Mouse (Mus musculus) hematopoietic multipotent progenitor cell, adult 10-12 weeks (in vitro differentiated cells): ENCODE data around the gene Cebpe. TPM values are rescaled to one million over a fixed set of nuclear protein-coding genes. Genes with fewer than 3 reads are reported as not detected.

Source experiments
- polyA plus RNA-seq: library from polyadenylated mRNA; stranded (reverse); fragments of >175 nt; gene quantifications from 2 replicates; pipeline ENCODE4 v1.2.3, GENCODE M21; 2012; ENCODE audit warnings: low replicate concordance

Gene Cebpe
- 4.6 and 20.0 TPM in 2 replicates for polyA plus RNA-seq

DNA sequence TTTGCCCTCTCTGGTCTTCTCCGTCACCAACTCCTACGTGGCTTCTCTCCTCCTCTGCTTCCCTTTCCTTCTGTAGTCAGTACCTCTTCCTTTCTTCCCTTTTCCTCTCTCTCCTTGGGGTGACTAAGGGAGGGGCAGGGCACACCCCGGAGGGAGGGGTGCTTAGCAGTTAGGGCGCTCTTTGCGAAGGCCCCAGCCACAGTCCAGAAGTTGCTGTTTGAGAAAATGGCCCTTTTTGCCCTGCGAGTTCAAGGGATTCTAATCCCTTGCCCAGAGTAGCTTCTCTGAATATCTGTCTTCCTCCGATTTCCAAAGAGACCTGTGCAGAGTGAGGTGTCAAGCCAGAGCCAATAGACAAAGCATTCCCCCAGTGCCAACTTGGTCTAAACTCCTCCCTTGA, at the start of gene Cebpe:
Cebpe (minus strand) TSS at position 101 of the 400 bp plus-strand sequence.

DNA sequence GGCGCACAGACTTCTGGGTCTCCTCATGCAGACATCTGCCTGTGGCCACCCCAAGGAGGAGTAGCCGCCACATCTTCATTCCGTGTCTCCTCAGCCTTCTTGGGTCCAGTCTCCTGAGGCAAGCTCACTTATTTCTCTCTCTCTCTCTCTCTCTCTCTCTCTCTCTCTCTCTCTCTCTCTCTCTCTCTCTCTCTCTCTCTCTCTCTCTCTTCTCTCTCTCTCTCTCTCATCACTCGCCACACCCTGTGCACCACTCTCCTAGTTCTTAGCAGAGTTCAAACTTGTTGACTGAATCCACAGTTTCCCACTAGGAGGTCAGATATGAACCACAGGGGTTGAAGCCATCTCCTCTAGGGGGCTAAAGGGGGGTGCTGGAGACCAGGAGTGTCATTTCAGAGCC, 13.2 kb downstream of the Cebpe start, which contains the start of gene Gm29776:
Gm29776 (minus strand) TSS at position 101 of the 400 bp plus-strand sequence.

DNA sequence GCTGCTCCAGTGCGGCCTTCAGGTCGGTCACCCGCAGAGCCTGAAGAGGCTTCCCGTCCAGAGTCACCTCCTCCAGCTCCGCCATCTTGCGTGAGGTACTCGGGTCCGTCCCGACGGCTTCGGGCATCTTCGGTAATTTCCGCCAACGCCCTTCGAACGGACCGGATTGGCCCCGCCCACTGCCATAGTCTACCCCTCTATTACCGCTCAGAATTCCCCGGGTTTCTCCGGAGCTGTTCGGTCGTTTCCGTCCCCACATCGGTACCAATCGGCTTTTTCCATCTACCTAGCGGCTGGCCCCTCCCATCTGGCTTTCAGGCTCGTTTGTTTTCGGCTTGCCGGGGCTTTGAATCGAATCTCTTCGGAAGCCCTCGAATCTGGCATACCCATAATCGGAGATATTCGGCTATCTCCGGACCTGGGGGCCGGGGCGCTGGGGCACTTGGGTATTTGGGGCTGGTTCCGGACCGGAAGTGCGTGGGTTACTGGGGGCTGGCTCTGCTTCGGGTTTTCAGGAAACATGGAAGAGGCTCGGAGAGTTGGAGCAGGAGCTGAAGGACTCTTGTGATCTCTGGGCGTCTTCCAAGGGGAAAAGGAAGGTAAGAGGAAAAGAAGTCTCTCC, 25.3 kb downstream of the Cebpe start, which contains the start of gene Acin1:
Acin1 (minus strand) TSS at position 410 of the 622 bp plus-strand sequence.

DNA sequence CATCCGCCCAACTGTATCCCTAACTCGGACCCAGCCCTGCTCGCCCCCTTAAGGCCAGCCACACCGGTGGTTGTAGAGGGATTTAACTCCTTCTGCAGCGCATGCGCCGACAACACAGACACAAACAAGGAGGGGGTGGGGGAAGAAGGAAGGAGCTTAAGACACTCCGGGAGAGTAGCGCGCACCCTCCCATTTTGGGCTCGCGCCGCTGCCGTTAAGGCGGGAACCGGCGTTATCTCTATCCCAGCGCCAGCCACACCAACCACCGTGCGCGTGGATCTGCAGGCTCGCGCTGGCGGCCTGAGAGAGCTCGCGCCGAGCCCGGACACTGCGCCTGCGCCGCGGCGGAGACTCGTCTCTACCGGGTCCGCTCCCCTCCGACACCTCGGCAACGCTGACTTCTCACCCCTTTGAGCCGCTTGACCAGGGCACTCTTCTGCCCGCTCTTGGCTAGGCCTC, 25.9 kb downstream of the Cebpe start, which contains the start of gene 1700123O20Rik:
1700123O20Rik (plus strand) TSS at position 154 of the 459 bp plus-strand sequence.

Other genes starting within 250 kb of the Cebpe start
- gene Lrp10, start 248.0 kb downstream of the Cebpe start, polyA plus RNA-seq, result 484 and 1,181 TPM in 2 replicates
- 0.29 and 0.50 TPM in 2 replicates for gene Rem2, start 236.1 kb downstream of the Cebpe start, polyA plus RNA-seq
- 67.2 and 74.7 TPM in 2 replicates for gene Prmt5, start 194.6 kb downstream of the Cebpe start, polyA plus RNA-seq
- 18.9 and 31.5 TPM in 2 replicates for gene Haus4, start 157.6 kb downstream of the Cebpe start, polyA plus RNA-seq
- gene Ajuba, start 134.6 kb downstream of the Cebpe start, polyA plus RNA-seq, result 0.19 and 0.21 TPM in 2 replicates
- gene 4931414P19Rik, start 106.2 kb downstream of the Cebpe start, polyA plus RNA-seq, result 2.5 and 13.7 TPM in 2 replicates
- gene Psmb5, start 94.2 kb downstream of the Cebpe start, polyA plus RNA-seq, result 82.0 and 111 TPM in 2 replicates
- 0.04 TPM in 1 of 2 replicates, not detected in the other for gene Psmb11, start 90.7 kb downstream of the Cebpe start, polyA plus RNA-seq
- gene Gm17606, start 71.2 kb downstream of the Cebpe start, polyA plus RNA-seq, result not detected in 2 replicates
- gene Cdh24, start 70.8 kb downstream of the Cebpe start, polyA plus RNA-seq, result 3.0 and 6.9 TPM in 2 replicates
- gene 1700123O20Rik, start 26.0 kb downstream of the Cebpe start, polyA plus RNA-seq, result 29.2 and 79.7 TPM in 2 replicates
- 401 and 647 TPM in 2 replicates for gene Acin1, start 25.2 kb downstream of the Cebpe start, polyA plus RNA-seq
- not detected in 2 replicates for gene Gm29776, start 13.3 kb downstream of the Cebpe start, polyA plus RNA-seq
- gene Slc7a8, start 69.8 kb upstream of the Cebpe start, polyA plus RNA-seq, result 12.8 and 14.2 TPM in 2 replicates
- gene Rnf212b, start 102.0 kb upstream of the Cebpe start, polyA plus RNA-seq, result not detected in 2 replicates
- 1.7 and 3.1 TPM in 2 replicates for gene Homez, start 158.8 kb upstream of the Cebpe start, polyA plus RNA-seq
- gene Ppp1r3e, start 165.4 kb upstream of the Cebpe start, polyA plus RNA-seq, result 0.82 and 2.3 TPM in 2 replicates
- gene Bcl2l2, start 171.2 kb upstream of the Cebpe start, polyA plus RNA-seq, result 24.0 and 71.9 TPM in 2 replicates
- gene Gm20521, start 171.3 kb upstream of the Cebpe start, polyA plus RNA-seq, result 2.2 and 6.6 TPM in 2 replicates
- 167 and 309 TPM in 2 replicates for gene Pabpn1, start 180.3 kb upstream of the Cebpe start, polyA plus RNA-seq
- 7.8 and 15.8 TPM in 2 replicates for gene Slc22a17, start 201.0 kb upstream of the Cebpe start, polyA plus RNA-seq
- gene Efs, start 214.0 kb upstream of the Cebpe start, polyA plus RNA-seq, result 0.06 TPM in 1 of 2 replicates, not detected in the other
- gene Il25, start 220.5 kb upstream of the Cebpe start, polyA plus RNA-seq, result not detected in 2 replicates
- gene Cmtm5, start 224.1 kb upstream of the Cebpe start, polyA plus RNA-seq, result not detected in 2 replicates